20 mouse cellular contexts compared by ENCODE assay signal in the genomic region with DNA sequence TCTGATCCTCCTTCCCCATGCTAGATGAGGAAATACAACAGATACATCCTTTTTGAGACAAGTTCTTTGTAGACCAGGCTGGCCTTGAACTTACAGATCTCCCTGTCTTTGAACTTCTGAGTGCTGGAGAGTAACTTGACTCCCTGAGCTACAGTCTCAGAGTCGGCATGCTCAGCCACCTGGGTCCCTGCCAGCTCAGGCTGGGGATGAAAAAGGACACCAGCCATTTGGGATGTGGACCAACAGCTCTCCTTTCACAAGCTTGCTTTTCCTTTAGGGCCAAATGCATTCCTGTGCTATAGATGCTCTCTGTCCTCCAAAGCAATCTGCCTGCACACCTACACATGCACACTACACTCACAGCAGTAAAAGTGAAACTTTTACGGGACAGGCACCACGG. TPM values are rescaled to one million over a fixed set of nuclear protein-coding genes. Genes with fewer than 3 reads are reported as not detected.
A peak's percentile ranks its signal among the peaks of the same experiment; 100 is the strongest.
DNase-seq lines count a peak whose midpoint lies in the region; ATAC-seq lines count a peak whose summit lies in the region.
"Had no signal": no experiment of that assay in that cellular context is flagged by ENCODE, and none has a peak within 500 bp of the region (broad histone marks: within the 10 kb centered on the region; RNA-seq: fewer than 3 reads in every experiment).

No protein-coding gene starts in this region.

- H3K27me3 ChIP-seq in neural tube, embryonic 15.5 days (replicated peaks) = no peaks in the 10 kb centered on the region
- H3K27me3 ChIP-seq: embryonic facial prominence, embryonic 12.5 days; liver, embryonic 15.5 days had no signal

- no peaks in the 10 kb centered on the region for H3K9me3 ChIP-seq in neural tube, embryonic 15.5 days (replicated peaks)
- H3K9me3 ChIP-seq: embryonic facial prominence, embryonic 12.5 days; liver, embryonic 15.5 days had no signal

- no peak overlapping the region for H3K27ac ChIP-seq in neural tube, embryonic 15.5 days (replicated peaks)
- H3K27ac ChIP-seq: embryonic facial prominence, embryonic 12.5 days; liver, embryonic 15.5 days had no signal

- peaks cover 15% of the 10 kb centered on the region for H3K36me3 ChIP-seq in neural tube, embryonic 15.5 days

- WGBS in neural tube, embryonic 15.5 days = 61% methylated on average over 3 of the region's 3 CpGs

- no peak for ATAC-seq in neural tube, embryonic 15.5 days (ENCODE audit: low FRiP score)
- ATAC-seq: lung, postnatal 0 days had no signal

- H3K4me1 ChIP-seq in neural tube, embryonic 15.5 days = no peaks in the 10 kb centered on the region
- H3K4me1 ChIP-seq: embryonic facial prominence, embryonic 12.5 days had no signal

- H3K9ac ChIP-seq in neural tube, embryonic 15.5 days (replicated peaks) = no peak overlapping the region
- H3K9ac ChIP-seq: embryonic facial prominence, embryonic 12.5 days; liver, embryonic 15.5 days had no signal

- H3K4me2 ChIP-seq in neural tube, embryonic 15.5 days = no peak overlapping the region
- H3K4me2 ChIP-seq: embryonic facial prominence, embryonic 12.5 days; liver, embryonic 15.5 days had no signal

- no peak overlapping the region for H3K4me3 ChIP-seq in neural tube, embryonic 15.5 days (replicated peaks)
- H3K4me3 ChIP-seq: embryonic facial prominence, embryonic 12.5 days; liver, embryonic 15.5 days had no signal

- peak; percentile 62 for DNase-seq in cerebellum, adult 11 months
- DNase-seq in cerebellum, postnatal 4 days (ENCODE audit: low spot score in 2 of 2) = no peak
- peak; percentile 55 to 61 for DNase-seq in adrenal gland, postnatal 36 days
- DNase-seq in cerebellum, postnatal 14 days = peak; percentile 50 to 56
- DNase-seq in gastrocnemius, postnatal 14 days = peak; percentile 72
- no peak for DNase-seq in frontal cortex, postnatal 14 days (ENCODE audit: low spot score in 2 of 2)
- no peak for DNase-seq in urinary bladder, postnatal 36 days (ENCODE audit: low spot score in 2 of 2)
- DNase-seq: heart, postnatal 4 days; midbrain, embryonic 14.5 days; right cerebral cortex, adult 18-20 months had no signal

- intact Hi-C loops in gastrocnemius, postnatal 14 days (cut with DNase I; ENCODE audit: low total_unique reads) = no loop called here

RNA-seq across cellular contexts. Expression of a gene that starts 14.4 kb away (rescaled TPM):
- 10 to 100 TPM; 11.8 to 15.0 TPM for total RNA-seq in adrenal gland, postnatal 36 days (2021)
- total RNA-seq in gastrocnemius, postnatal 14 days (2021) = 1 to 10 TPM; 5.9 to 8.6 TPM
- 148 and 172 TPM in 2 replicates for polyA plus RNA-seq in neural tube, embryonic 15.5 days (2015; fragmentation: Nextera tagmentation; extraction: Ambion mirVana)

RNA-seq across cellular contexts. Expression of a gene that starts 14.4 kb away (rescaled TPM):
- total RNA-seq in adrenal gland, postnatal 36 days (2021) = not detected
- total RNA-seq in gastrocnemius, postnatal 14 days (2021) = not detected
- polyA plus RNA-seq in neural tube, embryonic 15.5 days (2015; fragmentation: Nextera tagmentation; extraction: Ambion mirVana) = not detected in 2 replicates
- total RNA-seq: granulocyte monocyte progenitor cell, adult 5-6 weeks; heart, postnatal 4 days; layer of hippocampus, postnatal 14 days had no signal
- polyA plus RNA-seq: C2C12; embryonic facial prominence, embryonic 12.5 days; heart, embryonic 14.5 days; limb, embryonic 14.5 days; liver, embryonic 15.5 days; lung, postnatal 0 days; midbrain, embryonic 14.5 days; stomach, embryonic 16.5 days had no signal

RNA-seq across cellular contexts. Expression of a gene that starts 26.9 kb away (rescaled TPM):
- total RNA-seq in adrenal gland, postnatal 36 days (2021) = 10 to 100 TPM; 13.1 to 15.4 TPM
- 10 to 100 TPM; 13.0 to 15.3 TPM for total RNA-seq in gastrocnemius, postnatal 14 days (2021)
- 29.2 and 30.7 TPM in 2 replicates for polyA plus RNA-seq in neural tube, embryonic 15.5 days (2015; fragmentation: Nextera tagmentation; extraction: Ambion mirVana)

RNA-seq across cellular contexts. Expression of a gene that starts 41.1 kb away (rescaled TPM):
- total RNA-seq in adrenal gland, postnatal 36 days (2021) = 100 to 1,000 TPM; 113 to 115 TPM
- total RNA-seq in gastrocnemius, postnatal 14 days (2021) = 10 to 100 TPM; 62.1 to 69.8 TPM
- 96.2 and 98.3 TPM in 2 replicates for polyA plus RNA-seq in neural tube, embryonic 15.5 days (2015; fragmentation: Nextera tagmentation; extraction: Ambion mirVana)

RNA-seq across cellular contexts. Expression of a gene that starts 41.6 kb away (rescaled TPM):
- 10 to 100 TPM; 52.4 to 54.8 TPM for total RNA-seq in adrenal gland, postnatal 36 days (2021)
- 10 to 100 TPM; 22.5 to 24.8 TPM for total RNA-seq in gastrocnemius, postnatal 14 days (2021)
- 75.0 and 77.6 TPM in 2 replicates for polyA plus RNA-seq in neural tube, embryonic 15.5 days (2015; fragmentation: Nextera tagmentation; extraction: Ambion mirVana)

Comparison
In these comparisons a context has a peak if more than half of its experiments do, and no peak if none do; other contexts are left out.
1. DNase-seq: peak in cerebellum, adult 11 months (single experiment), adrenal gland, postnatal 36 days (2 of 2), cerebellum, postnatal 14 days (2 of 2) and gastrocnemius, postnatal 14 days (single experiment); none in cerebellum, postnatal 4 days (0 of 2), frontal cortex, postnatal 14 days (0 of 2) and urinary bladder, postnatal 36 days (0 of 2).